Mouse (Mus musculus) forebrain, embryonic 11.5 days (tissue): Measurements from ENCODE around the gene Map3k4. TPM values are rescaled to one million over a fixed set of nuclear protein-coding genes. Genes with fewer than 3 reads are reported as not detected.

Source experiments
- ATAC-seq: fragments of 200-750 bp; cut with Nextera tagmentation; replicated peaks from 2 replicates; pipeline ENCODE4 v1.8.0; 2017; ENCODE audit warnings: moderate TSS enrichment; ENCODE audit not compliant: low FRiP score
- DNase-seq: peaks from one replicate; pipeline ENCODE4 v3.0.0-alpha.2; 2017; ENCODE audit warnings: low spot score
- H3K27ac ChIP-seq: fragments of 300-500 bp; sonication (generic); 2 replicates; pipeline ENCODE4 v1.5.1; 2014; ENCODE audit warnings: low read depth, low read length
- H3K27me3 ChIP-seq: fragments of 300-500 bp; sonication (generic); 2 replicates; pipeline ENCODE4 v1.6.1; 2014; ENCODE audit warnings: mild to moderate bottlenecking, low read length, mixed read lengths; ENCODE audit not compliant: control insufficient read depth, insufficient read depth
- H3K36me3 ChIP-seq: fragments of 300-500 bp; sonication (generic); 2 replicates; pipeline ENCODE4 v1.6.1; 2014; ENCODE audit warnings: mild to moderate bottlenecking, low read length, moderate library complexity, mixed read lengths; ENCODE audit not compliant: control insufficient read depth, insufficient read depth
- H3K4me1 ChIP-seq: fragments of 300-500 bp; sonication (generic); replicated peaks from 2 replicates; pipeline ENCODE4 v1.6.1; 2014; ENCODE audit warnings: low read length, mixed read lengths; ENCODE audit not compliant: control insufficient read depth, insufficient read depth
- H3K4me2 ChIP-seq: fragments of 300-500 bp; sonication (generic); 2 replicates; pipeline ENCODE4 v1.6.1; 2014; ENCODE audit warnings: low read depth, mild to moderate bottlenecking, low read length, moderate library complexity, mixed read lengths; ENCODE audit not compliant: severe bottlenecking
- H3K4me3 ChIP-seq: fragments of 300-500 bp; sonication (generic); 2 replicates; pipeline ENCODE4 v1.5.1; 2014; ENCODE audit warnings: low read depth, low read length
- H3K9ac ChIP-seq: fragments of 300-500 bp; sonication (generic); 2 replicates; pipeline ENCODE4 v1.6.1; 2014; ENCODE audit warnings: low read length
- H3K9me3 ChIP-seq: fragments of 300-500 bp; sonication (generic); 2 replicates; pipeline ENCODE4 v1.6.1; 2016; ENCODE audit warnings: low read length, mixed read lengths; ENCODE audit not compliant: control insufficient read depth
- WGBS: fragments of 180-500 bp; shearing (Covaris S2); extraction: QIAGEN DNeasy Blood & Tissue Kit; methylation state at CpG from one replicate; pipeline ENCODE4 v1.1.7; 2014; 5-methylcytosine and 5-hydroxymethylcytosine counted together
- polyA plus RNA-seq: library from polyadenylated mRNA; unstranded; fragments of >200 nt; fragmentation: Nextera tagmentation; extraction: Ambion mirVana; gene quantifications from 2 replicates; pipeline ENCODE4 v1.2.1, GENCODE M21; 2014

Map3k4 gene
- polyA plus RNA-seq, 1 experiment from 2014 or later: 49.5 TPM

- no peak overlapping the region for H3K27ac ChIP-seq
- 79% methylated on average over 6 of the region's 6 CpGs for WGBS
- no peak overlapping the region for H3K4me3 ChIP-seq
- no peak overlapping the region for H3K4me2 ChIP-seq
- H3K4me1 ChIP-seq: no peaks in the 10 kb centered on the region
- no peaks in the 10 kb centered on the region; the same call in none of the 2 replicates for H3K36me3 ChIP-seq
- H3K9ac ChIP-seq: no peak overlapping the region
- ATAC-seq (no peak), DNase-seq (no peak)
- H3K27me3 ChIP-seq: no peaks in the 10 kb centered on the region
- no peaks in the 10 kb centered on the region for H3K9me3 ChIP-seq
These were observed 96.7 kb downstream of the Map3k4 start for GRCm38 (mm10) chr17:12221926-12222325.

GRCm38 (mm10) chr17:12216224-12216623, 102.4 kb downstream of the Map3k4 start:
- Histone ChIP-seq H3K36me3 (no peaks in the 10 kb centered on the region; the same call in none of the 2 replicates), H3K9ac (no peak overlapping the region), H3K9me3 (no peaks in the 10 kb centered on the region), H3K27me3 (no peaks in the 10 kb centered on the region), H3K4me2 (no peak overlapping the region), H3K27ac (no peak overlapping the region), H3K4me1 (0 out of 2 replicates have a peak, but pooled peaks cover 1% of the 10 kb centered on the region), H3K4me3 (no peak overlapping the region)
- DNase-seq: no peak
- 0 out of 2 replicates have a peak, but pooled peaks have one; percentile 19 for ATAC-seq
- WGBS: 83% methylated on average over 6 of the region's 6 CpGs

- H3K4me2 ChIP-seq: no peak overlapping the region
- H3K9me3 ChIP-seq: no peaks in the 10 kb centered on the region
- H3K27me3 ChIP-seq: no peaks in the 10 kb centered on the region
- no peak overlapping the region for H3K4me3 ChIP-seq
- 0 out of 2 replicates have a peak, but pooled peaks cover 1% of the 10 kb centered on the region for H3K4me1 ChIP-seq
- 92% methylated on average over 8 of the region's 8 CpGs for WGBS
- no peak overlapping the region for H3K9ac ChIP-seq
- no peaks in the 10 kb centered on the region; the same call in none of the 2 replicates for H3K36me3 ChIP-seq
- ATAC-seq (no peak), DNase-seq (no peak)
- no peak overlapping the region for H3K27ac ChIP-seq
These were observed 105.2 kb downstream of the Map3k4 start for GRCm38 (mm10) chr17:12213430-12213829.

GRCm38 (mm10) chr17:12212341-12212740, 106.3 kb downstream of the Map3k4 start:
- no peak for DNase-seq
- no peak overlapping the region for H3K4me3 ChIP-seq
- WGBS: 89% methylated on average over 6 of the region's 6 CpGs
- no peak overlapping the region for H3K27ac ChIP-seq
- H3K4me2 ChIP-seq: no peak overlapping the region
- H3K36me3 ChIP-seq: no peaks in the 10 kb centered on the region; the same call in none of the 2 replicates
- H3K9me3 ChIP-seq: no peaks in the 10 kb centered on the region
- 0 out of 2 replicates have a peak, but pooled peaks cover 1% of the 10 kb centered on the region for H3K4me1 ChIP-seq
- H3K27me3 ChIP-seq: no peaks in the 10 kb centered on the region
- no peak overlapping the region for H3K9ac ChIP-seq
- ATAC-seq: no peak

GRCm38 (mm10) chr17:12211890-12212289, 106.7 kb downstream of the Map3k4 start:
- ATAC-seq: no peak
- WGBS: 95% methylated on average over 11 of the region's 11 CpGs
- H3K9ac ChIP-seq: no peak overlapping the region

GRCm38 (mm10) chr17:12210544-12211132, 108.0 kb downstream of the Map3k4 start:
- ATAC-seq: peak; percentile 42; the same call in 1 of the 2 replicates
- WGBS: 39% methylated on average over 8 of the region's 8 CpGs
- H3K36me3 ChIP-seq: no peaks in the 10 kb centered on the region; the same call in 1 of the 2 replicates

More at GRCm38 (mm10) chr17:12211890-12212289, 106.7 kb downstream of the Map3k4 start:
- no peak overlapping the region for H3K4me3 ChIP-seq
- no peaks in the 10 kb centered on the region for H3K27me3 ChIP-seq
- no peaks in the 10 kb centered on the region; the same call in 1 of the 2 replicates for H3K36me3 ChIP-seq
- no peak overlapping the region for H3K4me2 ChIP-seq
- no peak overlapping the region for H3K27ac ChIP-seq
- no peak for DNase-seq
- 0 out of 2 replicates have a peak, but pooled peaks cover 1% of the 10 kb centered on the region for H3K4me1 ChIP-seq
- H3K9me3 ChIP-seq: no peaks in the 10 kb centered on the region

GRCm38 (mm10) chr17:12209481-12209880, 109.1 kb downstream of the Map3k4 start:
- Histone ChIP-seq H3K9ac (no peak overlapping the region), H3K4me3 (no peak overlapping the region), H3K27ac (no peak overlapping the region), H3K4me1 (0 out of 2 replicates have a peak, but pooled peaks cover 1% of the 10 kb centered on the region), H3K36me3 (no peaks in the 10 kb centered on the region), H3K9me3 (no peaks in the 10 kb centered on the region), H3K27me3 (no peaks in the 10 kb centered on the region), H3K4me2 (no peak overlapping the region)
- DNase-seq (no peak), ATAC-seq (no peak)
- WGBS: 91% methylated on average over 4 of the region's 4 CpGs

More at GRCm38 (mm10) chr17:12210544-12211132, 108.0 kb downstream of the Map3k4 start:
- Histone ChIP-seq H3K9me3 (no peaks in the 10 kb centered on the region), H3K4me1 (0 out of 2 replicates have a peak, but pooled peaks cover 1% of the 10 kb centered on the region), H3K27ac (no peak overlapping the region), H3K9ac (no peak overlapping the region), H3K4me2 (no peak overlapping the region), H3K4me3 (no peak overlapping the region), H3K27me3 (no peaks in the 10 kb centered on the region)
- DNase-seq: peak; percentile 91

GRCm38 (mm10) chr17:12207022-12207548, 111.5 kb downstream of the Map3k4 start:
- H3K4me2 ChIP-seq: no peak overlapping the region
- no peaks in the 10 kb centered on the region for H3K9me3 ChIP-seq
- H3K36me3 ChIP-seq: no peaks in the 10 kb centered on the region
- ATAC-seq (no peak), DNase-seq (no peak)
- H3K27me3 ChIP-seq: no peaks in the 10 kb centered on the region
- WGBS: 53% methylated on average over 1 of the region's 1 CpGs
- 0 out of 2 replicates have a peak, but pooled peaks cover under 1% of the 10 kb centered on the region for H3K4me1 ChIP-seq
- no peak overlapping the region for H3K9ac ChIP-seq
- H3K4me3 ChIP-seq: no peak overlapping the region
- H3K27ac ChIP-seq: peak overlapping the region; percentile 50; the same call in 1 of the 2 replicates
